Mouse (Mus musculus): Measurements from ENCODE around the gene Ugt1a8.
"Not testable (repeated sequence)": the region's sequence is repeated elsewhere in the genome, so short reads cannot be mapped to it uniquely, and the experiment has no call there.

Ugt1a8 gene

DNA sequence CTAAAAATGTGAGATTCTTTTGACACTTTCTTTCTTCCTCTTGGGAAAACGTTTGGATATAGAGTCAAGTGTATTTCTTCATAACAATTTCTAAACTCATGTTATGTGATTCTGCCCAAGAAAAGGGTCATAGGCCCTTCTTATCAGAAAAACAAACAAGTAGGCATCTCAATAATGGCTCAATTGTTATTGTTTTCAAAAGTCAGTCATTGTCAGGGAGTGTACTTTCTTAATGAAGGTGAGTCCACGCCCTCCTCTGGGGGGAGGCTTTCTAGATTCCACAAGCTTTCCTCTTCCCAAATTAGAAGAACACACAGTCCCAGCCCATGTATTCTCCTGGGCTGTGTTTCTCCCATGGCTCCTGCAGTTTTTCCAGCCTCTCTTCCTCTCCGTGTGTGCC lies at the start of gene Ugt1a8:
TSS of gene Ugt1a8 (plus strand) at position 301 of the 400 bp plus-strand sequence.
- no peak for DNase-seq (ENCODE audit: low spot score in 2 of 2)

DNA sequence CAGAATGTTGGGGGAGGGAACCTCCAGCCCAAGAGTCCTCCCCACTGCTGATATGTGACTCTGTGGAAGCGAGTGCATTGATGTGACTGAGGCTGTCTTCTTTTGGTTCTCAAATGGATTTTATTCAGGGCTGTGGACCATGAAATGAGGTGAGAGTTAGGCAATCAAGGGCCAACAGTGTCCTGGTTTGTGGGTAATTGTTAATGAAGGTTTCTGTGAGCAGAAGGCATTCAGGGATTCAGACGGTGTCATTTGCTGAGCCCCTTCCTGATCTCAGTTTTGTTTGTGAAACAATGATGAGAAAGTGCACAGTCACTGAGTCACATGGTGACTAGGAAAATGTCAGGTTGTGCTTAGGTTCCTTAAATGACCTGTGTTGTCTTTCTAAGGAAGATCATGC lies 44.6 kb upstream of the Ugt1a8 start:
- DNase-seq (ENCODE audit: low spot score in 2 of 2), result not testable (repeated sequence)

DNA sequence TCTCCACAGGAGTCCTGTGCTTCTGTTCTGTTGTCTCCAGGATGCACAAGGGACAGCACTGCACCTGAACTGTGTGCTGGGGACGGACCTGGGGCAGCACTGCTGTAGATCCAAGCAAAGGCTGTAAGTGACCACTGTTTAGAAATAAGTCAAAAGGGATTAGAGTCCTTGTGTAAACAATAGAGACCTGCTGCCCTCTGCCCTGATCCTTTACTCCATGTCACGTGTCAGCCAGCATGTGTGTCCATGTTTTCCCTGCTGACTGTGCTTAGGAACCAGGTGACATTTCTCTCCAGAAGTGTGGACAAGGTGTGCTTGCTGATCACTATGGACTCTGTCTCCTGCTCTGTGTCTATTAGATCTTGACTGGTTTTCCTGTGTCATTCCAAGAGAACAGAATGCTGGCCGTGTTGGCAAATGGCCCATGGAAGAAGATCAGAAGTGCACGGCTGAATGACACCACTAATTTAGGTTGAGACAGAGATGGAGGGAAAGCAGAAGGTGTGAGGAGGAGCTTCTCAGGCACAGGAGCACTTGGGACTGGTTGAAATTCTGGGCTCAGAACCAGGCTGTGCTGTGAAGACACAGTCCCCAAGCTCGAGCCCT lies 42.7 kb upstream of the Ugt1a8 start:
- not testable (repeated sequence) for DNase-seq (ENCODE audit: low spot score in 2 of 2)

DNA sequence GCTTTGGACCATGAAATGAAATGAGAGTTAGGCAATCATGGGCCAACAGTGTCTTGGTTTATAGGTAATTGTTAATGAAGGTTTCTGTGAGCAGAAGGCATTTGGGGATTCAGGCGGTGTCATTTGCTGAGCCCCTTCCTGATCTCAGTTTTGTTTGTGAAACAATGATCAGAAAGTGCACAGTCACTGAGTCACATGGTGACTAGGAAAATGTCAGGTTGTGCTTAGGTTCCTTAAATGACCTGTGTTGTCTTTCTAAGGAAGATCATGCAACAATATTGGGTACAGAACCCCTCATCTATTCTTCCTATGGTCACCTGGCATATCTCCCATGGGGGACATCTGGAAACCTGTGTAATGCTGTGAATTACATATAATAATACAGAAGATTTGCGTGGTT lies 40.2 kb upstream of the Ugt1a8 start:
- DNase-seq (ENCODE audit: low spot score in 2 of 2), result not testable (repeated sequence)

DNA sequence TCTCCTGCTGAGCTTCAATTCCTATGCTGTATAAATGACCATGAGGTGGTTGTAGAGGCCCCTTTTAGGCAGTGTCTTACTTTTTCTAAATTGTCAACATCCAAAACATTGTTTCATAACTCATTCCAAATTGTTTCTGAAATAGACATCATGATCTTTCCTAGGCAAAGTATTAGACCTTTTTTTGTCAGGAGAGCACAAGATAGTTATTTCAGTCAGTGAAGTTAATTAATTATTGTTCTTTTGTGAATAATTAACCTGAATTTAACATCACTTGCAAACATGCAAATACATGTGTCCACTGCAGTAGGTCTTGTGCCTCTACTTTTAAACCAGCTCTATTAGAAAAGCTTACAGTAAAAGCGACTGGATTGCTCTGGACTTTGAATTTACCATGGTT lies 32.5 kb upstream of the Ugt1a8 start, which contains the start of gene Ugt1a10:
TSS of gene Ugt1a10 (plus strand) at position 301 of the 400 bp plus-strand sequence.
- no peak for DNase-seq (ENCODE audit: low spot score in 2 of 2)

DNA sequence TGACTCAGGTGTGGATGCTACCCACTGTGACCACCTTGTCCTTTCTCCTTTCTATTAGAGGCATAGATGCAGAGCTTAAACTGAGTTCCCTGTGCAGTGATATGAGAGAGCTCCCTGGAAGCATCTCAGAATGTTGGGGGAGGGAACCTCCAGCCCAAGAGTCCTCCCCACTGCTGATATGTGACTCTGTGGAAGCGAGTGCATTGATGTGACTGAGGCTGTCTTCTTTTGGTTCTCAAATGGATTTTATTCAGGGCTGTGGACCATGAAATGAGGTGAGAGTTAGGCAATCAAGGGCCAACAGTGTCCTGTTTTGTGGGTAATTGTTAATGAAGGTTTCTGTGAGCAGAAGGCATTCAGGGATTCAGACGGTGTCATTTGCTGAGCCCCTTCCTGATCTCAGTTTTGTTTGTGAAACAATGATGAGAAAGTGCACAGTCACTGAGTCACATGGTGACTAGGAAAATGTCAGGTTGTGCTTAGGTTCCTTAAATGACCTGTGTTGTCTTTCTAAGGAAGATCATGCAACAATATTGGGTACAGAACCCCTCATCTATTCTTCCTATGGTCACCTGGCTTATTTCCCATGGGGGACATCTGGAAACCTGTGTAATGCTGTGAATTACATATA lies 21.0 kb upstream of the Ugt1a8 start:
- not testable (repeated sequence) for DNase-seq (ENCODE audit: low spot score in 2 of 2)

DNA sequence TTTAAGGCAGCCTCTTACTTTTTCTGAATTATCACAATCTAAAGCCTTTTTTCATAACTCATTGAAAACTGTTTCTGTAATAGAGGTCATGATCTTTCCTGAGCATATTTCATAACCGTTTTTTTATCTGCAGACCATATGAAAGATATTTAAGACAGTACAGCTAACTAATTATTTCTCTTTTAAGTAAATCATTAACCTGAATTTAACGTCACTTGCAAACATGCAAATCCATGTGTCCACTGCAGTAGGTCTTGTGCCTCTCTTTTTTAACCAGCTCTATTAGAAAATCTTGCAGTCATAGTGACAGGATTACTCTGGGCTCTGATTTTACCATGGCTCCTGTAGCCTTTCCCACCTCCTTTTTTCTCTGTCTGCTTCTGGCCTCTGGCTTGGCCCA lies 17.1 kb upstream of the Ugt1a8 start, which contains the start of gene Ugt1a9:
TSS of gene Ugt1a9 (plus strand) at position 306 of the 400 bp plus-strand sequence.
- no peak for DNase-seq (ENCODE audit: low spot score in 2 of 2)

DNA sequence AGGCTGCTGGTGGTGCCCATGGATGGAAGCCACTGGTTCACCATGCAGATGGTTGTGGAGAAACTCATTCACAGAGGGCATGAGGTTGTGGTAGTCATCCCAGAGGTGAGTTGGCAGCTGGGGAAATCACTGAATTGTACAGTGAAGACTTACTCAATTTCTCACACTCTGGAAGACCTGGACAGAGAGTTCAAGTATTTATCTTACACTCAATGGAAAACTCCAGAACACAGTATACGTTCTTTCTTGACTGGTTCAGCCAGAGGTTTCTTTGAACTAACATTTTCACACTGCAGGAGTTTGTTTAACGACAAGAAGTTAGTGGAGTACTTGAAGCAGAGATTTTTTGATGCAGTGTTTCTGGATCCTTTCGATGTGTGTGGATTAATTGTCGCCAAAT lies 16.7 kb upstream of the Ugt1a8 start:
- DNase-seq (ENCODE audit: low spot score in 2 of 2), result no peak

DNA sequence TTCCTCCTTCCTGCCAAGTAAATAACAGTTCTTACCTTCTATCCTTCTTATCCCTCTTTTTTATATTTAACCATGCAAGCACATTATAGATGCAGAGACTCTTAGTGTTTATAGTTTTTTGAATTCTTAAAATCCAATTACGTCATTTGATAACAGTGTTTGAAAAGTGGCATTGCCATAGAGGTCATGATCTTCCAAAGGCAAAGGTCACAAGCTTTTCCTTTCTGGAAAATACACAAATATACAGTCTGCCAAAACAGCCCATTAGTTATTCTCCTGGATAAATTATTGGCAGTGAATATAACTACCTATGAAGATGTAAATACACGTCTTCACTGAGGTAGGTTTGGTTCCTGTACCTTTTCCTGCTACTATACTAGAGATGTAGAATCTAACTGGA lies 13.1 kb upstream of the Ugt1a8 start:
- no peak for DNase-seq (ENCODE audit: low spot score in 2 of 2)

DNA sequence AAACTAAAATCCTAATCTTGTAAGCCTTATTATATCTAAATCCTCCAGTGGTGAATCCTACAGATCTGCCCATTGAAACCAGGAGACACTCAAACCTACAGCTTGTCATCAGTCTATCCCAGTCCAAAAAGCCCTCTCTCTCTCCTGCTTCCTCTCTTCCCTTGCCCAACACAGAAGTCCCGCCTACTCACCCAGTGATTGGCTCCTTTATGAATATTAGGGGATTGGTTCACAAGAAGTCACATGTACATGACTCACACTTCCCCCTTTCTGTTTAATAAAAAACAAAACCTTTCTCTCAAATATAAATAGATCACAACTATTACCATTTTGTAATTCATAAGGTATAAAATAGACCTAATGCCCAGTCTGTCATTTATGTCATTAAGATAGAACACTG lies 10.5 kb upstream of the Ugt1a8 start:
- DNase-seq (ENCODE audit: low spot score in 2 of 2), result no peak

DNA sequence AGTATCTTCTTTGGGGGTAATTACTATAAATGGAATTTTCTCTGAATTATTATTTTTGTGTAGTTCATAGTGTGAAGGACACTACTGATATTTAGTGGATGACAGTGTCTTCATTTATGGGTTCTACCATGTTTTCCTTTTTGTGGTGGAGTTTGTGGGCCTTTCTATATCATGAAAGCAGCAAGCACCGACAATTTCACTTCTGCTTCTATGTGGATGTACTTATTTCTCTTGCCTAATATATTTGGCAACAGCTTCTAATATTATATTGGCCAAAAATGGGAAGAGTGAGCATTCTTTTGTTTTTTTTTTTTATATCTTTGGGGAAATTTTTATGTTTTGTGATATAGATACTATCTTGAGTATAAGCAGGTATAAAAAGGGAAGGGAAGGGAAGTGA lies 5.9 kb upstream of the Ugt1a8 start:
- no peak for DNase-seq (ENCODE audit: low spot score in 2 of 2)

DNA sequence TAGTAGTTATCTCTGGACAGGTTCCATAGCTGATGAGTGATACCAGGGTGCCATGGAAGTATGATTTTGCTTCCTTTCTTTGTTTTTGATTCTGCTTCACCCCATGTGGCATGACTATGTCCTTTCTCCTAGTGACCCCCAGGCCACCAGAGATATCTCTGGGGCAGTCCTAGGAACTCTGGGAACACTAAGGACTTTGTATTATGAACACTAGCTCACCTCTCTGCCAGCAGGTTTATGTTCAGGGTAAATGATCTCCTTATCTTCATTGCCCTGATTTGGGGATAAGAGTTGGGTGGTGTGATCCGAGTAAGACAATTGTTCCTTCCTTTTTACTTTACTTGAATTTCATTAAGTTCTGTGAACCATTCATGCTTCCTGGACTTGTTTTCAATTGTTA lies 1.5 kb upstream of the Ugt1a8 start:
- DNase-seq (ENCODE audit: low spot score in 2 of 2), result no peak

DNA sequence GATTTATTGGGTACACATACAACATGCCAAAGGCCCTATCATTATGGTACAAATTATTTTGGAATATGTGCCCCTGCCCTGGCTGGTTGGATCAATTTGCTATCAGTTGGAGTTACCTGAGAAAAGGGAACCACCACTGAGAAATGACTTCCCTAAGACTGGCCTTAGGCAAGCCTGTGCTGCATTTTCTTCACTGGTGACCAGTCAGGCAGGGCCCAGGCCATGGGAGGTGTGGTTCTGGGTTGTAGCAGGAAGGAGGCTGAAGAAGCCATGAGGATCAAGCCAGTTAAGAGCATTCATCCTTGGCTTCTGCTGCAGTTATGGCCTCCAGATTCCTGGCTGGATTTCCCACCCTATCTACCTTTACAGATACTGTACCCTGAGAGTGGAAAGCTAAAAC lies 4.7 kb downstream of the Ugt1a8 start:
- DNase-seq (ENCODE audit: low spot score in 2 of 2), result no peak

DNA sequence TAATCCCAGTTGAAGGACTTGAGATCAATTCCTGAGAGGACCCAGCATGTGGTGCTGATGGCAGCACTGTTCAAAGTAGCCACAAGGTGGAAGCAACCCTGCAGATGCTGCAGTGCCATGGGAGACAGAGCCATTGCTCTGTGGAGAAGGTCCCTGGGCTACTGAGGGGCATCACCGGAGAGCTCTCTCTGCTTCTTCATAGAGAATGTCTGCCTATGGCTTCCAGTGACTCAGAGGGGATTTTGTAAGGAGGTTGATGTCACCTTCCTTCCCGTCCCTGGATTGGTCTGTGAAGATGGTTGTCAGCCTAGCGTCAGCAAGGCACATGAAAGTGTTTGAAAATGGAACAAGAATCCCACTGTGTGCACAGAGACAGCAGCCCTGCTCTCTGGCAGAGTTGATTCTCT lies 6.7 kb downstream of the Ugt1a8 start:
- DNase-seq (ENCODE audit: low spot score in 2 of 2), result not testable (repeated sequence)

DNA sequence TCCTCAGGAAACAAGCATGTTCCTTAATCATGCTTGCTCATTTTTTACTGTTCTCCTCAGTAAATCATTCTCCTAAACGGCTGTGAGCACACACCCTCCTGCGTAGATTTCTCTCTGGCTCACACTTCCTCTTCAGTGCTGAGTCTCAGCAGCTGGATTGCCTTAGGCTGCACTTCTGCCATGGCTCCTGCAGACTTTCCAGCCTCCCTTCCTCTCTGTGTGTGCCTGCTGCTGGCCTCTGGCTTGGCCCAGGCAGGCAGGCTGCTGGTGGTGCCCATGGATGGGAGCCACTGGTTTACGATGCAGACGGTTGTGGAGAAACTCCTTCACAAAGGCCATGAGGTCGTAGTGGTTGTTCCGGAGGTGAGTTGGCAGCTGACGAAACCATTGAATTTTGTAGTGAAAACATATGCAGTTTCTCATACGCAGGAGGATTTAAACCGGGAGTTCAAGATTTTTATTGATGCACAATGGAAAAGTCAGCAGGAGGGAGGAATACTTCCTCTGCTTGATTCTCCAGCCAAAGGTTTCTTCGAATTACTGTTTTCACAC lies 7.4 kb downstream of the Ugt1a8 start, which contains the start of gene Ugt1a7c:
TSS of gene Ugt1a7c (plus strand) at position 122 of the 552 bp plus-strand sequence.
- no peak for DNase-seq (ENCODE audit: low spot score in 2 of 2)

DNA sequence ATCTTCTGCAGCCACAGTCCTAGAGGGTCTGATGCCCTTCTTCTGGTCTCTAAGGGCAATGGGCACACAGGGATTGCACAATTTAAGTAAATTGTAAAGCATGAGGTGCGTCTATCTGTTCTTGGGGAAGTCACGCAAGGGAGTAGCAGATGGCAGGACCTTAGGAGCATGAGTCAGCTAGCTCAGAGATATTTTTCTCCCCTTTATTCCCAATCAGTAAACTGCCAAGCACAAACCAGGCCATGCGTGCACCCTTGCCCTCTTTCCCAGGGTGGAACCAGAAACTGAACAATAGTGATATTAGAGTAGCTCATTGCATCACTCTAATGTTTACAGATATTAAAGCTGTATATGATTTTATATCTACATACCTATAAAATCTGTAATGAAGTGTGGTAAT lies 10.9 kb downstream of the Ugt1a8 start:
- not testable (repeated sequence) for DNase-seq (ENCODE audit: low spot score in 2 of 2)

DNA sequence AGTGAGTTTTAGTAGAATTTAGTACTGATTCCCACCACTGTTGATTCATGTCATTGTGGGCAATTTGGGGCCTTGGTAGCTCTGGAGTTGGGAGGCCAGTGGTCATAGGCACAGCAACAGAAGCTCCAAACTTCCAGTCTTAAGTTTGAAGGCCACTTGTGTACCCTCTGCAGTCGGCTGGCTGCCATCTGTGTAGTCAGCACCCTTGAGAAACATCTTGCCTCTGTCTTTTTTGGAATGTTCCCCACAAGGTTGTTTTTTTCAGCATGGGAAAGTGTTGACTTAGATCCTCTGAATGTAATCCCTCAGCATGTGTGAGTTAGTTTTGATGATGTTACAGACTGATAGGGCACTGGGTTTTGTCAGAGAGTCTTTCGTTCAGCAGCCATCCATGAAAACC lies 12.1 kb downstream of the Ugt1a8 start:
- DNase-seq (ENCODE audit: low spot score in 2 of 2), result not testable (repeated sequence)

DNA sequence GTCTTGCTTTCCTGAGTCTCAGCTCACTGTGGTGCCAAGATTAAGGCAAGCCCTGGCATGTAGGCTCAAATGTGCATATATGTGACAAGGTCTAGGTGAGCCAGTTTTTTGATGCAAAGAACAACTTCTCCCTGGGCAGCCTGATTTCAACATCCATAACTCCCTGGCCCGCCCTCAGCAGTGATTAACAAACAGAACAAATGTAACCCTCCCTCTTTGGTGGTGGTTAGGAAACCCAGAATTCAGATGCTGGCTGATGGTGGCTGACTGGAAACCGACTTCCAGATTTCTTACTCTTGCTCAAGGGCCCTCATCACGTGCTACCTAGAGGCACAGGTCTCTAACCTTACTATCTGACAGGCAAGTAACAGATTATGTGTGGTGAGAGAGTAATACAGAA lies 15.4 kb downstream of the Ugt1a8 start, which contains the start of gene Ugt1a6b:
TSS of gene Ugt1a6b (plus strand) at position 234 of the 400 bp plus-strand sequence.
- not testable (repeated sequence) for DNase-seq (ENCODE audit: low spot score in 2 of 2)

DNA sequence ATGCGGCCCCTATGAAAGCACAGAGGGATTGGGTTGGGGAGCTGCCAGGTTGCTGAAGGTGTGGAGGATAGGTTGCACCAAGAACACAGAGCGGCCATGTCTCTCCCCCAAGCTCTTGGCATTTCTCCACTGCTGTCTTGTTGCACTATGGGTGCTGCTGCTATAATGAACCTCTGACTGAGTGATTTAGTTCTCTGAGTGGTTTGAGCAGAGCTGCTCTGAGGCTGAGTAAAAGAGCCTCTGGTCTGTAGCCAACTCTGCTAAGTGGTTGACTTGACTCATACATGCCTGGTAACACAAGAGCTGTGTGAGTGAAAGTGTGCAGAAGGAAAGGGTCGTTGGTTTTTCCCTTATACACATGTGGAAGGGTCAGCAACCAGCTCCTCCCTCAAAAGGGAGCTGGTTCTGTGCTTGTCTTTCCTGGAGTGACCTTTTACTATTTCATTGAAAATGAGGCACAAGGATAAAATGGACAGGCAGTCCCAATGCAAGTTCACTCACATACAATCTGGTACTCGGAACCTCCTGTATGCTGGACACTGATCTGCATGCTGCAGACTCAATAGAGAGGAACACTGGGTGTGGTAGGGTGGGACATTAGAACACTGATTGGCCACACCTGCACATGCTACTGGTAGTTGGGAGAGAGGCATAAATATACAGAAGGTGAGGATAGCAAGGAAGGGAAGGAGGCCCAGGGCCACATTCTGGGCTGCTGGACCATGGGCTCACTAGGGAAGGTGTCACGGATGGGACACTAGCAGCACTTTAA lies 16.3 kb downstream of the Ugt1a8 start:
- DNase-seq (ENCODE audit: low spot score in 2 of 2), result not testable (repeated sequence)

DNA sequence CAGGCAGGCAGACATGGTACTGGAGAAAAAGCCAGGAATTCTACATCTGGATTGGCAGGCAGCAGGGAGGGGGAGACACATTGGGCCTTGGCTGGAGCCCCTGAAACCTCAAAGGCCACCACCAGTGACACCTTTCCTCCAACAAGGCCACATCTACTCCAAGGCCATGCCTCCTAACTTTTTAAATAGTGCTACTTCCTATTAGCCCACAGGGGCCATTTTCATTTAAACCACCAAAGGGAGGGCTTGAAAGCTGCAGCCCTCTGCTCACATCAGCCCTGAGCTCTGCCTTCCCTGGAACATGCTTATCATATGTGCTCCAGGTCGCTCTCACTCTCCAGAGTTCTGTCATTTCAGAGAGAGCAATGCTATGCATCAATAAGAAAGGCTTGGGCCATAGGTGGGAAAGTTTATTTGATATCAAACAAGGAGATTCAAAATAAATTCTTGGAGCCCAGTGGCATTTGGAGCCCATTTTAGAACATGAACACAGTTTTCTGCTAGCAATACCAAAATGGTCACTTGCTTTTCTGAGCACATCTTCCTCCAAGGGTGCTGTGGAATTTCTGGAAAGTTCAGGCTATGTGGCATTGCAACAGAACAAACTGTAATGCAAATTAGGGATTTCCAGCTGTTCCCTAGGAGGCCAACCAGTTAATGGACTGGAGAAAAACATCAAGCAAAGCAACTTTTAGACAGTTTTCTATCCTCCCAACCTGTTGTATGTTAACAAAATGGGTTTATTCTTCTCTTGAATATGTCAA lies 17.2 kb downstream of the Ugt1a8 start:
- DNase-seq (ENCODE audit: low spot score in 2 of 2), result no peak

DNA sequence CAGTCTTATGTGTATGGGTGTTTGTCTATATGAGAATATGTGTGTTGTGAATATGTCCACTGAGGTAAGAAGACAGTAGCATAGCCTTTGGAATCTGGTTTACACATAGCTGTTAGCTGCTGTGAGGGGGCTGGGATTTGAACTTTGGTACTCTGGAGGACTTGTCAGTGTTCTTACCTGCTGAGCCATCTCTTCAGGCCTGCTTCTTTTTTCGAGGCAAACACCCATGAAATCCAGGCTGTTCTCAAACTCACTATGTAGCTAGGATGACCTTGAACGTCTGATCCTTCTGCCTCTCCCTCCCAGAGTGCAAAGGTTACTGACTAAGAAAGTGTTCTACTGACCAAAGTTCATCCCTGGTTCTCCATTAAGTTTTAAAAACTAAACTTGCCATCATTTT lies 18.0 kb downstream of the Ugt1a8 start:
- DNase-seq (ENCODE audit: low spot score in 2 of 2), result no peak

Data from frontal cortex, postnatal 10 days (tissue).